Mouse (Mus musculus) effector memory CD4-positive, alpha-beta T cell, adult 5 months (primary cell): Measurements from ENCODE around the gene Pop5. TPM values are rescaled to one million over a fixed set of nuclear protein-coding genes. Genes with fewer than 3 reads are reported as not detected.

Experiments used
- polyA plus RNA-seq: library from polyadenylated mRNA; unstranded; fragments of 100-300 nt; shearing (Covaris generic); gene quantifications from one replicate; pipeline ENCODE4 v1.2.1, GENCODE M21; 2017

The Pop5 gene
- polyA plus RNA-seq, result 138 TPM

GRCm38 (mm10) chr5:115235786-115236263, at the start of gene Pop5:
Gene Pop5, plus strand, starts transcription at chr5:115235836.

GRCm38 (mm10) chr5:115193669-115194625, 41.7 kb upstream of the Pop5 start, which contains the start of gene Cabp1:
Gene Cabp1, minus strand, starts transcription at chr5:115194381.

GRCm38 (mm10) chr5:115272812-115273548, 37.3 kb downstream of the Pop5 start, which contains the start of gene Rnf10:
Gene Rnf10, minus strand, starts transcription at chr5:115272898.

DNA sequence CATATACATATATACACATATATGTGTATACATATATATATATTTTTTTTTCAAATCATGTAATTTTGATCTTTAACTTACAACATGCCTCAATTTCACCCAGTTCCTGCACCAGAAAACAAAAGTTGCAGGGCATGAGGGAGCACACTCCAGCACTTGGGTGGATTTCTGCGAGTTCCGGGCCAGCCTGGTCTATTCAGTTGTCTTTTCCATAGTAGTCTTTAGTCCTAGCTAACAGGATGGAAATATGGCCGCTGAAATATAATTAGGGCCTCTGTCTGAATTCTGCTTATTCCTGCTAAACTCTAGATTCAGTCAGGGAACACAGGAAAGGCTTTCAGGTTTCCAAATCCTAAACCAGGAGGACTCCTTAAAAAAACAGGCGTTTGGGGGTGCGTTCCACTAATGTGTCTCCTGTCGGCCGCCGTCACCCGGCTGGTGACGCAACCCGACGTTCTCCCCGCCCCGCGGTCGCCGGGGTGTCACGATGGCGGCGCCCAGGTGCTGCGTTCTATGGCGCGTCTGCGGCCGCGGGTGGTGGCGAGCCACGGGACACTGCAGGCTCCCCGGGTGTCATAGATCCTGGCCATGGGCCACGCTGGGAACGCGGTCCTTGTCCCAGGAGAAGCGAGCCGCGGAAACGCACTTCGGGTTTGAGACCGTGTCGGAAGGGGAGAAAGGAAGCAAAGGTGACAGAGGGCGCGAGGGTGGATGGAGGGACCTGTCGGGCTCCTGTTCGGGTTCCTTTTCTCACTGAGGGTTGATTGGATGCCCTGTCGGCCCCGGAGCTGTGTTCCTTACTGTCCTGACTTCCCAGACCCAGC, 43.8 kb downstream of the Pop5 start, which contains the start of gene Coq5:
Gene Coq5, plus strand, starts transcription at position 441 of the 824 bp plus-strand sequence.

Other genes starting within 250 kb of the Pop5 start
- 52.0 TPM for gene Sppl3, start 224.7 kb upstream of the Pop5 start, polyA plus RNA-seq
- gene Gm10401, start 137.5 kb upstream of the Pop5 start, polyA plus RNA-seq, result 4.2 TPM
- 17.9 TPM for gene Acads, start 116.5 kb upstream of the Pop5 start, polyA plus RNA-seq
- gene Unc119b, start 100.9 kb upstream of the Pop5 start, polyA plus RNA-seq, result 63.1 TPM
- 67.7 TPM for gene Mlec, start 77.7 kb upstream of the Pop5 start, polyA plus RNA-seq
- not detected for gene Cabp1, start 41.5 kb upstream of the Pop5 start, polyA plus RNA-seq
- gene Rnf10, start 37.1 kb downstream of the Pop5 start, polyA plus RNA-seq, result 142 TPM
- 43.4 TPM for gene Coq5, start 43.8 kb downstream of the Pop5 start, polyA plus RNA-seq
- gene Dynll1, start 65.2 kb downstream of the Pop5 start, polyA plus RNA-seq, result 366 TPM
- 71.4 TPM for gene Srsf9, start 91.3 kb downstream of the Pop5 start, polyA plus RNA-seq
- 7.8 TPM for gene Gatc, start 105.3 kb downstream of the Pop5 start, polyA plus RNA-seq
- gene Triap1, start 105.4 kb downstream of the Pop5 start, polyA plus RNA-seq, result 21.0 TPM
- gene Cox6a1, start 113.1 kb downstream of the Pop5 start, polyA plus RNA-seq, result 423 TPM
- gene Msi1, start 193.8 kb downstream of the Pop5 start, polyA plus RNA-seq, result not detected
- not detected for gene Pla2g1b, start 230.4 kb downstream of the Pop5 start, polyA plus RNA-seq
- gene Sirt4, start 248.9 kb downstream of the Pop5 start, polyA plus RNA-seq, result 17.6 TPM